14 mouse cellular contexts compared by ENCODE assay signal in genomic region chr16:11071887-11072286, GRCm38 (mm10). TPM values are rescaled to one million over a fixed set of nuclear protein-coding genes. Genes with fewer than 3 reads are reported as not detected.
A peak's percentile ranks its signal among the peaks of the same experiment; 100 is the strongest.
DNase-seq lines count a peak whose midpoint lies in the region; TF ChIP-seq lines count a peak whose summit lies in the region.
"Had no signal": no experiment of that assay in that cellular context is flagged by ENCODE, and none has a peak within 500 bp of the region (broad histone marks: within the 10 kb centered on the region; RNA-seq: fewer than 3 reads in every experiment).

No protein-coding gene starts in this region.

- TF ChIP-seq CTCF in cerebellum, adult 2 months (IDR thresholded peaks at IDR 0.05; ENCODE audit: borderline replicate concordance, insufficient read depth, low read depth, low read length) = no peak
- TF ChIP-seq CTCF in layer of hippocampus, adult 2 months (conservative IDR thresholded peaks at IDR 0.05) = no peak
- no peak for TF ChIP-seq CTCF in olfactory bulb, adult 2 months (IDR thresholded peaks at IDR 0.05; ENCODE audit: insufficient read depth, low read depth, low read length)

- no peaks in the 10 kb centered on the region for H3K27me3 ChIP-seq in cerebellum, adult 2 months (ENCODE audit: control insufficient read depth, insufficient read depth, low read length)
- H3K27me3 ChIP-seq: embryonic facial prominence, embryonic 12.5 days; heart, embryonic 15.5 days; hindbrain, embryonic 15.5 days had no signal

- peak overlapping the region; percentile 30 for H3K27ac ChIP-seq in cerebellum, adult 2 months (ENCODE audit: insufficient read depth, low read length)
- H3K27ac ChIP-seq in layer of hippocampus, adult 2 months = peak overlapping the region; percentile 64
- H3K27ac ChIP-seq in olfactory bulb, adult 2 months (ENCODE audit: insufficient read depth, low read depth, low read length) = peak overlapping the region; percentile 39; the same call in 1 of the 2 replicates
- H3K27ac ChIP-seq: embryonic facial prominence, embryonic 12.5 days; heart, embryonic 15.5 days; limb, embryonic 10.5 days; liver, embryonic 13.5 days had no signal

- H3K4me1 ChIP-seq in cerebellum, adult 2 months (ENCODE audit: control insufficient read depth, insufficient read depth, low read length) = peaks cover 54% of the 10 kb centered on the region
- H3K4me1 ChIP-seq in olfactory bulb, adult 2 months (ENCODE audit: control insufficient read depth, insufficient read depth, low read length) = peaks cover 61% of the 10 kb centered on the region

- no peak for TF ChIP-seq POLR2A in cerebellum, adult 2 months (IDR thresholded peaks at IDR 0.05; ENCODE audit: borderline replicate concordance, insufficient read depth, low read length)
- no peak for TF ChIP-seq POLR2A in olfactory bulb, adult 2 months (IDR thresholded peaks at IDR 0.05; ENCODE audit: insufficient read depth, low read depth, low read length)

- whole genome bisulfite sequencing in cerebellum, adult 2 months = 66% methylated on average over 4 of the region's 4 CpGs
- WGBS in olfactory bulb, adult 2 months = 71% methylated on average over 4 of the region's 4 CpGs

- DNase-seq in cerebellum, adult 2 months = no peak
- DNase-seq in cerebellum, postnatal 4 days (ENCODE audit: low spot score in 2 of 2) = no peak
- DNase-seq in layer of hippocampus, adult 2 months (ENCODE audit: low spot score in 2 of 2) = no peak
- DNase-seq in layer of hippocampus, adult 9-10 months (ENCODE audit: low spot score) = no peak
- peak; percentile 68 to 70 for DNase-seq in B cell, adult 2 months
- no peak for DNase-seq in retina, embryonic 14.5 days (ENCODE audit: low spot score)
- DNase-seq in gastrocnemius, adult 8-10 months (ENCODE audit: low spot score in 2 of 2) = no peak
- DNase-seq: liver, embryonic 13.5 days; right cerebral cortex, postnatal 25 days had no signal

- no peak overlapping the region for H3K4me3 ChIP-seq in cerebellum, adult 2 months (replicated peaks; ENCODE audit: insufficient read depth, low read depth, low read length)
- H3K4me3 ChIP-seq in layer of hippocampus, adult 2 months = no peak overlapping the region
- no peak overlapping the region for H3K4me3 ChIP-seq in olfactory bulb, adult 2 months (ENCODE audit: insufficient read depth, low read depth, low read length)
- H3K4me3 ChIP-seq: embryonic facial prominence, embryonic 12.5 days; heart, embryonic 15.5 days; hindbrain, embryonic 15.5 days; limb, embryonic 10.5 days; liver, embryonic 13.5 days had no signal

RNA-seq across cellular contexts. Expression of gene Litaf, which starts 5.9 kb away (rescaled TPM):
- 60.7 and 82.3 TPM in 2 replicates for polyA plus RNA-seq in cerebellum, adult 2 months (2012; rRNA removed)
- 10 to 100 TPM; 14.1 to 14.5 TPM for total RNA-seq in layer of hippocampus, adult 2 months (2021)
- polyA plus RNA-seq in olfactory bulb, adult 2 months (2012; ENCODE audit: insufficient read depth, insufficient read length, low replicate concordance, missing spikeins) = not detected in 2 replicates
- 1 to 10 TPM; 2.5 to 3.9 (median 3.3) TPM for total RNA-seq in gastrocnemius, adult 8-10 months (2022)

RNA-seq across cellular contexts. Expression of gene Snn, which starts 11.1 kb away (rescaled TPM):
- 124 and 138 TPM in 2 replicates for polyA plus RNA-seq in cerebellum, adult 2 months (2012; rRNA removed)
- 100 to 1,000 TPM; 171 TPM for total RNA-seq in layer of hippocampus, adult 2 months (2021)
- 106 TPM in 1 of 2 replicates, not detected in the other for polyA plus RNA-seq in olfactory bulb, adult 2 months (2012; ENCODE audit: insufficient read depth, insufficient read length, low replicate concordance, missing spikeins)
- total RNA-seq in gastrocnemius, adult 8-10 months (2022) = 1 to 10 TPM; 2.3 to 3.7 (median 3.1) TPM

Comparison
In these comparisons a context has a peak if more than half of its experiments do, and no peak if none do; other contexts are left out.
1. DNase-seq: peak in B cell, adult 2 months (2 of 2); none in cerebellum, adult 2 months (0 of 2), cerebellum, postnatal 4 days (0 of 2), layer of hippocampus, adult 2 months (0 of 2), layer of hippocampus, adult 9-10 months (single experiment), retina, embryonic 14.5 days (single experiment) and gastrocnemius, adult 8-10 months (0 of 2).
2. RNA of gene Snn, which starts 11.1 kb away (total RNA-seq): 171 TPM in layer of hippocampus, adult 2 months; 2.3 to 3.7 TPM in gastrocnemius, adult 8-10 months; every median in the first group is over 10 times any median in the second.
3. Peak in every context shown above with its lines, with median percentiles within 50 percentile points of each other: H3K27ac ChIP-seq.